Mouse (Mus musculus) olfactory bulb, adult 2 months (tissue): ENCODE data around the gene Tmem258. TPM values are rescaled to one million over a fixed set of nuclear protein-coding genes. Genes with fewer than 3 reads are reported as not detected.

Experiments used
- H3K27ac ChIP-seq: fragments of 200-500 bp; 2 replicates; pipeline ENCODE4 v1.5.1; 2012; ENCODE audit warnings: low read depth, low read length; ENCODE audit not compliant: insufficient read depth
- H3K4me1 ChIP-seq: fragments of 200-500 bp; 2 replicates; pipeline ENCODE4 v1.6.1; 2012; ENCODE audit warnings: low read length; ENCODE audit not compliant: control insufficient read depth, insufficient read depth
- H3K4me3 ChIP-seq: fragments of 200-500 bp; 2 replicates; pipeline ENCODE4 v1.5.1; 2012; ENCODE audit warnings: mild to moderate bottlenecking, low read depth, low read length, moderate library complexity; ENCODE audit not compliant: insufficient read depth
- CTCF ChIP-seq: fragments of 200-500 bp; IDR thresholded peaks from 2 replicates; pipeline ENCODE4 v1.5.1; 2012; ENCODE audit warnings: low read depth, mild to moderate bottlenecking, low read length, moderate library complexity; ENCODE audit not compliant: insufficient read depth
- POLR2A ChIP-seq: fragments of 200-500 bp; IDR thresholded peaks from 2 replicates; pipeline ENCODE4 v1.6.1; 2012; ENCODE audit warnings: mild to moderate bottlenecking, low read depth, low read length, moderate library complexity; ENCODE audit not compliant: insufficient read depth
- WGBS: fragments of 180-500 bp; shearing (Covaris S2); methylation state at CpG from one replicate; pipeline ENCODE4 v1.1.7; 2018; 5-methylcytosine and 5-hydroxymethylcytosine counted together
- polyA plus RNA-seq: library from polyadenylated mRNA; stranded (reverse); fragments of >200 nt; gene quantifications from 2 replicates; pipeline ENCODE4 v1.2.4, GENCODE M21; 2012; ENCODE audit warnings: low replicate concordance; ENCODE audit not compliant: missing spikeins, insufficient read depth, insufficient read length

The Tmem258 gene
- polyA plus RNA-seq, 1 experiment, result not detected

- Histone ChIP-seq H3K27ac (no peak overlapping the region), H3K4me1 (no peaks in the 10 kb centered on the region), H3K4me3 (no peak overlapping the region)
- no peak for TF ChIP-seq CTCF
- no peak for TF ChIP-seq POLR2A
- WGBS, result 44% methylated on average over 1 of the region's 1 CpGs
Observed at GRCm38 (mm10) chr19:10170466-10170865, 33.3 kb upstream of the Tmem258 start.

- Histone ChIP-seq H3K4me1 (no peaks in the 10 kb centered on the region), H3K27ac (no peak overlapping the region), H3K4me3 (no peak overlapping the region)
- WGBS, result 68% methylated on average over 7 of the region's 7 CpGs
- TF ChIP-seq CTCF (no peak), POLR2A (no peak)
Observed at GRCm38 (mm10) chr19:10171359-10171758, 32.5 kb upstream of the Tmem258 start.

- no peak overlapping the region for H3K4me3 ChIP-seq
- no peak overlapping the region for H3K27ac ChIP-seq
- TF ChIP-seq POLR2A (no peak), CTCF (no peak)
- no peaks in the 10 kb centered on the region for H3K4me1 ChIP-seq
Observed at GRCm38 (mm10) chr19:10171846-10172245, 32.0 kb upstream of the Tmem258 start.

GRCm38 (mm10) chr19:10173116-10173718, 30.6 kb upstream of the Tmem258 start:
- no peak for TF ChIP-seq POLR2A
- Histone ChIP-seq H3K27ac (no peak overlapping the region), H3K4me3 (no peak overlapping the region), H3K4me1 (no peaks in the 10 kb centered on the region)
- 87% methylated on average over 5 of the region's 5 CpGs for WGBS

GRCm38 (mm10) chr19:10173844-10174539, 29.8 kb upstream of the Tmem258 start:
- Histone ChIP-seq H3K4me3 (no peak overlapping the region), H3K27ac (no peak overlapping the region), H3K4me1 (no peaks in the 10 kb centered on the region)
- WGBS, result 90% methylated on average over 7 of the region's 7 CpGs
- no peak for TF ChIP-seq POLR2A
- no peak for TF ChIP-seq CTCF

GRCm38 (mm10) chr19:10174956-10175355, 28.9 kb upstream of the Tmem258 start:
- H3K4me3 ChIP-seq, result no peak overlapping the region
- H3K4me1 ChIP-seq, result no peaks in the 10 kb centered on the region
- no peak overlapping the region for H3K27ac ChIP-seq
- 83% methylated on average over 4 of the region's 4 CpGs for WGBS
- TF ChIP-seq CTCF, result no peak
- TF ChIP-seq POLR2A, result no peak

- Histone ChIP-seq H3K4me3 (no peak overlapping the region), H3K4me1 (no peaks in the 10 kb centered on the region; the same call in 1 of the 2 replicates), H3K27ac (no peak overlapping the region)
- TF ChIP-seq POLR2A (no peak), CTCF (no peak)
- WGBS, result 92% methylated on average over 1 of the region's 1 CpGs
Observed at GRCm38 (mm10) chr19:10176477-10176876, 27.3 kb upstream of the Tmem258 start.

- H3K4me1 ChIP-seq, result no peaks in the 10 kb centered on the region; the same call in 1 of the 2 replicates
- TF ChIP-seq POLR2A, result no peak
- TF ChIP-seq CTCF, result no peak
- H3K27ac ChIP-seq, result no peak overlapping the region
- no peak overlapping the region for H3K4me3 ChIP-seq
- 77% methylated on average over 7 of the region's 7 CpGs for WGBS
Observed at GRCm38 (mm10) chr19:10176941-10177372, 26.9 kb upstream of the Tmem258 start.

GRCm38 (mm10) chr19:10181225-10181624, 22.6 kb upstream of the Tmem258 start:
- Histone ChIP-seq H3K27ac (no peak overlapping the region), H3K4me3 (no peak overlapping the region), H3K4me1 (peaks cover 10% of the 10 kb centered on the region)
- WGBS, result 27% methylated on average over 7 of the region's 7 CpGs
- TF ChIP-seq POLR2A (no peak), CTCF (no peak)
